In the genomic region with DNA sequence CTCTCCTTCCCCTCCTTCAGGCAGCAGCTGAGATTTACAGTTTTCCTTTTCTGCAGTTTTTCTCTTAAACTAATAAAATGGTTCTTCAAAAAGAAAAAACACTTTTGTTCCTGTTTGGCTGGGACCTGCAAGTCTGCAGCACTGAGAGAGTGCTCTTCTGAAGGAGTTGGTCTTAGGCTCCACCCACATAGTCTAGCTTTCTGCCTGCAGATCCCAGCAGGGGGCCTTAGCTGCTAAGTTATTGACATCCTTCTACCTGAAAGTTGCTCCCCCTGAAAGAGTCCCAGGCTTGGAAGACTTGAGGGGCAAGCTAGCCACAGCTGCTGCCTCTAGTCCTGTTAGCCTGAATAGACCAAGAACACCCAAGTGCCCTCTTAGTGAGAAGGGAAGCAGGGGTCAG, we compare ENCODE assay signal across 17 mouse cellular contexts. TPM values are rescaled to one million over a fixed set of nuclear protein-coding genes. Genes with fewer than 3 reads are reported as not detected.
DNase-seq lines count a peak whose midpoint lies in the region; ATAC-seq and TF ChIP-seq lines count a peak whose summit lies in the region.
"Had no signal": no experiment of that assay in that cellular context is flagged by ENCODE, and none has a peak within 500 bp of the region (broad histone marks: within the 10 kb centered on the region; RNA-seq: fewer than 3 reads in every experiment).

No protein-coding gene starts in this region.

- H3K27me3 ChIP-seq in stomach, postnatal 0 days (ENCODE audit: control insufficient read depth, insufficient read depth, low read length) = no peaks in the 10 kb centered on the region
- H3K27me3 ChIP-seq: forebrain, embryonic 15.5 days; heart, embryonic 13.5 days; hindbrain, embryonic 13.5 days; intestine, embryonic 15.5 days had no signal

- TF ChIP-seq EP300 in stomach, postnatal 0 days (optimal IDR thresholded peaks at IDR 0.05) = no peak

- no peak for ATAC-seq in stomach, postnatal 0 days (ENCODE audit: low FRiP score, low TSS enrichment)
- ATAC-seq: forebrain, embryonic 15.5 days; intestine, embryonic 15.5 days had no signal

- H3K27ac ChIP-seq in layer of hippocampus, adult 2 months = no peak overlapping the region
- H3K27ac ChIP-seq in stomach, postnatal 0 days (replicated peaks) = no peak overlapping the region
- H3K27ac ChIP-seq: forebrain, embryonic 15.5 days; hindbrain, embryonic 13.5 days; intestine, embryonic 15.5 days had no signal

- H3K36me3 ChIP-seq in stomach, postnatal 0 days (ENCODE audit: control insufficient read depth, insufficient read depth, low read length) = peaks cover 34% of the 10 kb centered on the region

- H3K4me3 ChIP-seq in layer of hippocampus, adult 2 months = no peak overlapping the region
- H3K4me3 ChIP-seq in stomach, postnatal 0 days (ENCODE audit: low read depth, low read length) = no peak overlapping the region
- H3K4me3 ChIP-seq: forebrain, embryonic 15.5 days; heart, embryonic 13.5 days; hindbrain, embryonic 13.5 days; intestine, embryonic 15.5 days had no signal

- no peak overlapping the region for H3K4me2 ChIP-seq in stomach, postnatal 0 days (replicated peaks; ENCODE audit: low read depth)
- H3K4me2 ChIP-seq: forebrain, embryonic 15.5 days; heart, embryonic 13.5 days; hindbrain, embryonic 13.5 days; intestine, embryonic 15.5 days had no signal

- peak; percentile 19; the same call in 1 of the 2 replicates for TF ChIP-seq CTCF in layer of hippocampus, adult 2 months (conservative IDR thresholded peaks at IDR 0.05)
- TF ChIP-seq CTCF in stomach, postnatal 0 days (IDR thresholded peaks at IDR 0.05; ENCODE audit: low read depth) = 0 out of 2 replicates have a peak, but pooled peaks have one; percentile 13

- H3K9me3 ChIP-seq in stomach, postnatal 0 days (ENCODE audit: control insufficient read depth, low read length) = no peaks in the 10 kb centered on the region
- H3K9me3 ChIP-seq: forebrain, embryonic 15.5 days; heart, embryonic 13.5 days; hindbrain, embryonic 13.5 days; intestine, embryonic 15.5 days had no signal

- H3K9ac ChIP-seq in stomach, postnatal 0 days (ENCODE audit: low read length) = no peak overlapping the region
- H3K9ac ChIP-seq: forebrain, embryonic 15.5 days; heart, embryonic 13.5 days; hindbrain, embryonic 13.5 days; intestine, embryonic 15.5 days had no signal

- no peak for DNase-seq in layer of hippocampus, adult 2 months (ENCODE audit: low spot score in 2 of 2)
- no peak for DNase-seq in layer of hippocampus, adult 9-10 months (ENCODE audit: low spot score)
- DNase-seq in ES-CJ7 (ENCODE audit: low read depth, low spot score) (peak; percentile 59), NIH3T3 (ENCODE audit: low read depth) (peak; percentile 25)
- no peak for DNase-seq in stomach, postnatal 0 days (ENCODE audit: low spot score)
- no peak for DNase-seq in embryo, embryonic 10.5 days (ENCODE audit: low spot score)
- DNase-seq in right cerebral cortex, postnatal 14 days = no peak
- DNase-seq: adrenal gland, postnatal 10 days; cerebellum, adult 11-12 months; cerebellum, adult 9-10 months; cerebellum, postnatal 36 days; gastrocnemius, postnatal 36 days had no signal

- H3K4me1 ChIP-seq in stomach, postnatal 0 days (replicated peaks; ENCODE audit: control insufficient read depth, insufficient read depth) = no peaks in the 10 kb centered on the region
- H3K4me1 ChIP-seq: forebrain, embryonic 15.5 days; hindbrain, embryonic 13.5 days; intestine, embryonic 15.5 days had no signal

RNA-seq across cellular contexts. Expression of a gene that starts 48.4 kb away (rescaled TPM):
- total RNA-seq in layer of hippocampus, adult 2 months (2021) = 1 to 10 TPM; 1.7 to 3.1 TPM
- polyA plus RNA-seq in stomach, postnatal 0 days (2015; fragmentation: Nextera tagmentation; extraction: Ambion mirVana) = 0.96 and 1.2 TPM in 2 replicates
- total RNA-seq: gastrocnemius, postnatal 36 days; hematopoietic stem cell, adult 5-6 weeks had no signal

Comparison
In these comparisons a context has a peak if more than half of its experiments do, and no peak if none do; other contexts are left out.
1. DNase-seq: peak in ES-CJ7 (single experiment) and NIH3T3 (single experiment); none in layer of hippocampus, adult 2 months (0 of 2), layer of hippocampus, adult 9-10 months (single experiment), stomach, postnatal 0 days (single experiment), embryo, embryonic 10.5 days (single experiment) and right cerebral cortex, postnatal 14 days (single experiment).